Mouse (Mus musculus) embryonic stem cell, embryonic (primary cell): ENCODE data around the gene Llcfc1.

Source experiments
- CTCF ChIA-PET, 4 experiments: fragments of 300-600 bp in 2 of 4; fragments of 350-600 bp in 2 of 4; sonication (Branson Sonifier 250); formaldehyde crosslinking; loops; one replicate each; lab custom pipeline; 2022; ENCODE audit warnings: inconsistent platforms in 2 of 4; lab: Charles Lee
- POLR2A ChIA-PET, 4 experiments: fragments of 300-600 bp in 2 of 4; fragments of 350-600 bp in 2 of 4; sonication (Branson Sonifier 250); formaldehyde crosslinking; loops; one replicate each; lab custom pipeline; 2022; ENCODE audit warnings: antibody characterized with exemption in 4 of 4, inconsistent platforms in 1 of 4; lab: Charles Lee

Llcfc1 gene

GRCm38 (mm10) chr6:41692200-41692599 is 8.0 kb downstream of the Llcfc1 start:
- ChIA-PET CTCF (no interaction called here), POLR2A (interaction anchor here in 1 of 4 experiments (0.6 kb wide), 1 partner anchor 634 kb away, joined by 3 read pairs; no protein-coding TSS in a partner anchor)

DNA sequence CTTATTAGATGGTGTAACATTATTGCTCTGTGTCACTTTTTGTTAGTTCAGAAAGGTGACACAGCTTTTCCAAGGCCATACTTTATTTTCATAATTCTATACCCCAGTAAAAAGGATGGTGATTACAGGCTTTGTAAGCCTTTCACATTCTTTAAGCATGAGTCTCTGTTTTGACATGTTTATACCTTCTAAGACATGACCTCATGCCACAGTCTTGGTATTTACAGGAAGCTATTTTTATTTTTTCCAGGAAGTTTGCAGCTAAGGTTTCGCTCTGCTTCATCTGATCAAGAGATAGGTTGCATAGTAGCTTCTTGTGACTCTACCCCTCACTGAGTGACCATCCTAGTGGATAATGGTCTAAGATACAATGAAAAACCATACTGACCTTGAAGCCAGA is 10.2 kb downstream of the Llcfc1 start:
- ChIA-PET CTCF (no interaction called here), POLR2A (no interaction called here)

GRCm38 (mm10) chr6:41701245-41701644 is 17.0 kb downstream of the Llcfc1 start:
- ChIA-PET CTCF (no interaction called here), POLR2A (no interaction called here)

- ChIA-PET CTCF (interaction anchor here in 2 of 4 experiments (0.5 to 0.6 kb wide), 2 partner anchors 14 to 16 kb away, joined by 3 to 5 read pairs; no protein-coding TSS in a partner anchor), POLR2A (no interaction called here)
Measured at GRCm38 (mm10) chr6:41702928-41703327, 18.7 kb downstream of the Llcfc1 start.

GRCm38 (mm10) chr6:41704123-41704522 is 19.9 kb downstream of the Llcfc1 start, which contains the start of gene Kel:
Kel (minus strand) TSS chr6:41704339.
- POLR2A ChIA-PET: no interaction called here
- CTCF ChIA-PET: no interaction called here

DNA sequence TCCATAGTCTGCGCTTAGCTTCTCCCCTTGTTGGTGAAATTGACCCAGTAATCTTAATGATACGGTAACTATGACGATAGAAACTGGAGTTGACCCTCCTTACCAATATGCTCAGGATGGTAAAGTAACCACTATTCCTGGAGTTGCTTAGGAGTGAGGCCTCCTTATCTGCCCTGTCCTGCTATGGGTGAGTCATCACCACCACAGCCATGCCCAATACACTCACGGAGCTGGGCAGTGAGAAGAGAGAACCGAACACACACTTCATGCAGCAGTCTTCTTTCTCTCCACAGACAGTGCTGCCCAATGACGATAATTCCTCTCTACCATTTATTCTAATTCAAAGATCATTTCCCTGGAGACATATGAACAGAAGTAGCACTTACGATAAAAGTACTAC is 22.0 kb downstream of the Llcfc1 start:
- CTCF ChIA-PET: no interaction called here
- POLR2A ChIA-PET: no interaction called here

DNA sequence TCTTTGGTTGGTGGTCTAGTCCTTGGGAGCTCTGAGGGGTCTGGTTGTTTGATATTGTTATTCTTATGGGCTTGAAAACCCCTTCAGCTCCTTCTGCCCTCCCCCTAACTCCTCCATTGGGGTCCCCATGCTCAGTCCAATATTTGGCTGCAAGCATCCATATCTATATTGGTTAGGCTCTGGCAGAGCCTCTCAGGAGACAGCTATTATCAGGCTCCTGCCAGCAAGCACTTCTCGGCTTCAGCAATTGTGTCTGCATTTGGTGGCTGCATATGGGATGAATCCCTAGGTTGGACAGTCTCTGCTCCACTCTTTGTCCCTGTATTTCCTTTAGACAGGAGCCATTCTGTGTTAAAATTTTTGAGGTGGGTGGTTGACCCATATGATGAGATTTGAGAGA is 26.1 kb downstream of the Llcfc1 start:
- CTCF ChIA-PET: no interaction called here
- POLR2A ChIA-PET: no interaction called here

GRCm38 (mm10) chr6:41721430-41721829 is 37.2 kb downstream of the Llcfc1 start:
- POLR2A ChIA-PET: no interaction called here
- CTCF ChIA-PET: no interaction called here

- ChIA-PET POLR2A (interaction anchor here in 1 of 4 experiments (0.6 kb wide), 2 partner anchors 11 to 635 kb away, joined by 4 to 6 read pairs; no protein-coding TSS in a partner anchor), CTCF (no interaction called here)
Measured at GRCm38 (mm10) chr6:41727989-41728609, 43.9 kb downstream of the Llcfc1 start.

- POLR2A ChIA-PET: no interaction called here
- CTCF ChIA-PET: no interaction called here
Measured at GRCm38 (mm10) chr6:41734719-41735470, 50.7 kb downstream of the Llcfc1 start.
